Mouse (Mus musculus) liver, embryonic 13.5 days (tissue): ENCODE results near the gene Hoxd12. TPM values are rescaled to one million over a fixed set of nuclear protein-coding genes. Genes with fewer than 3 reads are reported as not detected.
A peak's percentile ranks its signal among the peaks of the same experiment; 100 is the strongest.

Experiments
- ATAC-seq: fragments of 200-750 bp; cut with Nextera tagmentation; 2 replicates; pipeline ENCODE4 v1.8.0; 2017; ENCODE audit warnings: low read depth, mild to moderate bottlenecking, moderate number of reproducible peaks, moderate library complexity
- DNase-seq: peaks from one replicate; pipeline ENCODE4 v3.0.0; 2022
- H3K27ac ChIP-seq: fragments of 300-500 bp; sonication (generic); 2 replicates; pipeline ENCODE4 v1.5.1; 2015; ENCODE audit warnings: moderate library complexity, mild to moderate bottlenecking, inconsistent platforms
- H3K27me3 ChIP-seq: fragments of 300-500 bp; sonication (generic); 2 replicates; pipeline ENCODE4 v1.6.1; 2015; ENCODE audit warnings: mild to moderate bottlenecking, inconsistent platforms
- H3K36me3 ChIP-seq: fragments of 300-500 bp; sonication (generic); 2 replicates; pipeline ENCODE4 v1.6.1; 2015; ENCODE audit warnings: mild to moderate bottlenecking, inconsistent platforms
- H3K4me1 ChIP-seq: fragments of 300-500 bp; sonication (generic); replicated peaks from 2 replicates; pipeline ENCODE4 v1.6.1; 2015; ENCODE audit warnings: inconsistent platforms
- H3K4me2 ChIP-seq: fragments of 300-500 bp; sonication (generic); 2 replicates; pipeline ENCODE4 v1.6.1; 2015; ENCODE audit warnings: inconsistent platforms, mild to moderate bottlenecking, moderate library complexity
- H3K4me3 ChIP-seq: fragments of 300-500 bp; sonication (generic); replicated peaks from 2 replicates; pipeline ENCODE4 v1.5.1; 2015; ENCODE audit warnings: mild to moderate bottlenecking, inconsistent platforms
- H3K9ac ChIP-seq: fragments of 300-500 bp; sonication (generic); 2 replicates; pipeline ENCODE4 v1.6.1; 2015; ENCODE audit warnings: mild to moderate bottlenecking, inconsistent platforms
- H3K9me3 ChIP-seq: fragments of 300-500 bp; sonication (generic); replicated peaks from 2 replicates; pipeline ENCODE4 v1.6.1; 2016; ENCODE audit warnings: inconsistent platforms
- WGBS: fragments of 180-500 bp; shearing (Covaris S2); methylation state at CpG from one replicate; pipeline ENCODE4 v1.1.7; 2015; ENCODE audit not compliant: insufficient replicate concordance; 5-methylcytosine and 5-hydroxymethylcytosine counted together
- polyA plus RNA-seq: library from polyadenylated mRNA; unstranded; fragments of >200 nt; fragmentation: Nextera tagmentation; extraction: Ambion mirVana; gene quantifications from 2 replicates; pipeline ENCODE4 v1.2.1, GENCODE M21; 2015

The Hoxd12 gene
- polyA plus RNA-seq, 1 experiment from 2014 or later = not detected

GRCm38 (mm10) chr2:74667191-74667841, 7.5 kb upstream of the Hoxd12 start:
- no peak for DNase-seq
- H3K36me3 ChIP-seq = no peaks in the 10 kb centered on the region
- H3K9me3 ChIP-seq = no peaks in the 10 kb centered on the region
- peaks cover 7% of the 10 kb centered on the region; the same call in 1 of the 2 replicates for H3K4me1 ChIP-seq
- no peak overlapping the region for H3K9ac ChIP-seq
- H3K4me3 ChIP-seq = no peak overlapping the region
- 3% methylated on average over 36 of the region's 36 CpGs for WGBS
- H3K27ac ChIP-seq = no peak overlapping the region
- no peak for ATAC-seq
- H3K4me2 ChIP-seq = no peak overlapping the region
- peaks cover 99% of the 10 kb centered on the region for H3K27me3 ChIP-seq

DNA sequence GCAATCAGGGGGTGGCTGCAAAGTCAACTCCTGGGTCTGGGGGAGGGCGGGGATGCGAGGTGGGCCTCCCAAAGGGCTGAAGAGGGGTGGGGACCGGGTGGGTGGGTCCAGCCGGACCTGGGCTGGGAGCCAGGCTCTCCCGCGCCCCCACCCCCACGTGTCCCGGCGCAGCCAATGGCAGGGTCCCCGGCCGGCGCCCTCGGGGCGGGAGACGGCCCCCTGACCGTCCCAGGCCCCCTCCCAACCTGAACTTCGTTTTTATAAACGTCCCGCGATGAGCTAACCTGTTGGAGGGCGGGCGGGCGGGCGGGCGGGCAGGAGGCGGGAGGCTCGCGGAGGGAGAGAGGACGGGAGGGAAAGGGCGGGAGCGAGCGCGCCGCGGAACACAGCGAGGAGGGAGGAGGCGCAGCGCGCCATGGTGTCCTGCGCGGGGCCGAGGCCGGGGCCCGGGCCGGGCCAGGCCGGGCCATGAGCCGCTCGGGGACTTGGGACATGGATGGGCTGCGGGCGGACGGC, 6.9 kb upstream of the Hoxd12 start, which contains the start of gene Hoxd13:
Gene Hoxd13 (plus strand): TSS at position 469 of the 516 bp plus-strand sequence.
- under 1% methylated on average over 49 of the region's 51 CpGs for WGBS
- DNase-seq (no peak), ATAC-seq (no peak)
- Histone ChIP-seq H3K27me3 (peaks cover 99% of the 10 kb centered on the region), H3K9me3 (no peaks in the 10 kb centered on the region), H3K36me3 (no peaks in the 10 kb centered on the region), H3K4me1 (peaks cover 7% of the 10 kb centered on the region; the same call in 1 of the 2 replicates), H3K27ac (no peak within 1 kb of the TSS), H3K9ac (no peak within 1 kb of the TSS), H3K4me3 (peak within 1 kb of the TSS; percentile 44), H3K4me2 (peak within 1 kb of the TSS; percentile 52)

- H3K27ac ChIP-seq = no peak overlapping the region
- H3K4me3 ChIP-seq = peak overlapping the region; percentile 44
- H3K9ac ChIP-seq = no peak overlapping the region
- no peak for DNase-seq
- peaks cover 7% of the 10 kb centered on the region; the same call in 1 of the 2 replicates for H3K4me1 ChIP-seq
- no peak for ATAC-seq
- H3K27me3 ChIP-seq = peaks cover 99% of the 10 kb centered on the region
- 1% methylated on average over 69 of the region's 74 CpGs for WGBS
- H3K9me3 ChIP-seq = no peaks in the 10 kb centered on the region
- H3K36me3 ChIP-seq = no peaks in the 10 kb centered on the region
- peak overlapping the region; percentile 52 for H3K4me2 ChIP-seq
Observed at GRCm38 (mm10) chr2:74668370-74669229, 6.2 kb upstream of the Hoxd12 start.

DNA sequence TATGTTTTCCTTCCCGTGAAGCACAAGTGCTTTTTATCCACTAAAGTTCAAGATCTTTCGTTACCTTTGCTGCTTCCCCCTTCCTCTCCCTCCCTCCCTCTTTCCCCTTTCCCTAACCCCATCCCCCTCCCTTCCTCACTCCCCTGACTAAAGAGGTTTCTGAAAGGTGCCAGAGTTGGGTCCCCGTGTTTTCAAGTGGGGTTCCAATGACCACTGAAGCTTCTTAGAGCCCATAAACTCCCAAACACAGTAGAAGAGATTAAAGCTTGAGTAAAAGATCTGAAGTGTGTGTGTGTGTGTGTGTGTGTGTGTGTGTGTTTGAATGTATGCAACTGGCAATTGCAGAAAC, 5.6 kb upstream of the Hoxd12 start:
- Histone ChIP-seq H3K27me3 (peaks cover 99% of the 10 kb centered on the region), H3K27ac (no peak overlapping the region), H3K9me3 (no peaks in the 10 kb centered on the region), H3K4me3 (no peak overlapping the region), H3K9ac (no peak overlapping the region), H3K36me3 (no peaks in the 10 kb centered on the region), H3K4me2 (no peak overlapping the region), H3K4me1 (peaks cover 7% of the 10 kb centered on the region; the same call in 1 of the 2 replicates)
- WGBS = 1% methylated on average over 3 of the region's 3 CpGs
- DNase-seq (no peak), ATAC-seq (no peak)

- H3K27me3 ChIP-seq = peaks cover 99% of the 10 kb centered on the region
- DNase-seq (no peak), ATAC-seq (no peak)
- no peaks in the 10 kb centered on the region for H3K9me3 ChIP-seq
- WGBS = 3% methylated on average over 14 of the region's 14 CpGs
- H3K4me1 ChIP-seq = peaks cover 7% of the 10 kb centered on the region; the same call in 1 of the 2 replicates
- no peak overlapping the region for H3K4me3 ChIP-seq
- H3K4me2 ChIP-seq = no peak overlapping the region
- H3K27ac ChIP-seq = no peak overlapping the region
- H3K9ac ChIP-seq = no peak overlapping the region
- H3K36me3 ChIP-seq = no peaks in the 10 kb centered on the region
Observed at GRCm38 (mm10) chr2:74669650-74670235, 5.1 kb upstream of the Hoxd12 start.

- H3K4me2 ChIP-seq = no peak overlapping the region
- no peak overlapping the region for H3K27ac ChIP-seq
- DNase-seq (no peak), ATAC-seq (no peak)
- peaks cover 7% of the 10 kb centered on the region; the same call in 1 of the 2 replicates for H3K4me1 ChIP-seq
- 1% methylated on average over 3 of the region's 3 CpGs for WGBS
- no peaks in the 10 kb centered on the region for H3K36me3 ChIP-seq
- H3K27me3 ChIP-seq = peaks cover 100% of the 10 kb centered on the region
- H3K4me3 ChIP-seq = no peak overlapping the region
- H3K9ac ChIP-seq = no peak overlapping the region
- no peaks in the 10 kb centered on the region for H3K9me3 ChIP-seq
Observed at GRCm38 (mm10) chr2:74670632-74671188, 4.1 kb upstream of the Hoxd12 start.

- 4% methylated on average over 5 of the region's 5 CpGs for WGBS
- no peak overlapping the region for H3K9ac ChIP-seq
- peaks cover 100% of the 10 kb centered on the region for H3K27me3 ChIP-seq
- peaks cover 7% of the 10 kb centered on the region; the same call in 1 of the 2 replicates for H3K4me1 ChIP-seq
- H3K4me2 ChIP-seq = 0 out of 2 replicates have a peak overlapping the region, but pooled peaks have one; percentile 8
- H3K4me3 ChIP-seq = no peak overlapping the region
- DNase-seq (no peak), ATAC-seq (no peak)
- no peaks in the 10 kb centered on the region for H3K9me3 ChIP-seq
- H3K27ac ChIP-seq = no peak overlapping the region
- H3K36me3 ChIP-seq = no peaks in the 10 kb centered on the region
Observed at GRCm38 (mm10) chr2:74671847-74672246, 3.0 kb upstream of the Hoxd12 start.

- peaks cover 6% of the 10 kb centered on the region; the same call in 1 of the 2 replicates for H3K4me1 ChIP-seq
- peak overlapping the region; percentile 55 for H3K4me2 ChIP-seq
- H3K9ac ChIP-seq = no peak overlapping the region
- peaks cover 100% of the 10 kb centered on the region for H3K27me3 ChIP-seq
- no peaks in the 10 kb centered on the region for H3K9me3 ChIP-seq
- ATAC-seq (no peak), DNase-seq (no peak)
- H3K27ac ChIP-seq = no peak overlapping the region
- H3K36me3 ChIP-seq = no peaks in the 10 kb centered on the region
- H3K4me3 ChIP-seq = peak overlapping the region; percentile 37
- 1% methylated on average over 40 of the region's 40 CpGs for WGBS
Observed at GRCm38 (mm10) chr2:74672481-74673362, 2.1 kb upstream of the Hoxd12 start.

- WGBS = 2% methylated on average over 24 of the region's 24 CpGs
Observed at GRCm38 (mm10) chr2:74673835-74674425, 883 bp upstream of the Hoxd12 start.

More at GRCm38 (mm10) chr2:74673835-74674425, 883 bp upstream of the Hoxd12 start:
- no peaks in the 10 kb centered on the region for H3K36me3 ChIP-seq
- ATAC-seq (no peak), DNase-seq (no peak)
- peaks cover 100% of the 10 kb centered on the region for H3K27me3 ChIP-seq
- H3K4me2 ChIP-seq = no peak overlapping the region
- H3K9me3 ChIP-seq = no peaks in the 10 kb centered on the region
- H3K27ac ChIP-seq = no peak overlapping the region
- H3K9ac ChIP-seq = no peak overlapping the region
- H3K4me3 ChIP-seq = no peak overlapping the region
- H3K4me1 ChIP-seq = no peaks in the 10 kb centered on the region; the same call in 1 of the 2 replicates
